Mouse (Mus musculus) midbrain, embryonic 16.5 days (tissue): Measurements from ENCODE around the gene Ppa2. TPM values are rescaled to one million over a fixed set of nuclear protein-coding genes. Genes with fewer than 3 reads are reported as not detected.

Source experiments
- ATAC-seq: fragments of 200-750 bp; cut with Nextera tagmentation; 2 replicates; pipeline ENCODE4 v1.8.0; 2017; ENCODE audit warnings: moderate TSS enrichment
- H3K27ac ChIP-seq: fragments of 300-500 bp; sonication (generic); 2 replicates; pipeline ENCODE4 v1.5.1; 2014; ENCODE audit warnings: mild to moderate bottlenecking, low read length, mixed read lengths
- H3K27me3 ChIP-seq: fragments of 300-500 bp; sonication (generic); 2 replicates; pipeline ENCODE4 v1.6.1; 2014; ENCODE audit warnings: low read depth, low read length, mixed read lengths; ENCODE audit not compliant: control insufficient read depth, insufficient read depth
- H3K36me3 ChIP-seq: fragments of 300-500 bp; sonication (generic); 2 replicates; pipeline ENCODE4 v1.6.1; 2014; ENCODE audit warnings: mild to moderate bottlenecking, low read length, moderate library complexity, mixed read lengths; ENCODE audit not compliant: control insufficient read depth, insufficient read depth
- H3K4me1 ChIP-seq: fragments of 300-500 bp; sonication (generic); 2 replicates; pipeline ENCODE4 v1.6.1; 2014; ENCODE audit warnings: mild to moderate bottlenecking, low read length, mixed read lengths; ENCODE audit not compliant: control insufficient read depth, insufficient read depth
- H3K4me2 ChIP-seq: fragments of 300-500 bp; sonication (generic); 2 replicates; pipeline ENCODE4 v1.6.1; 2014; ENCODE audit warnings: mild to moderate bottlenecking, low read length, mixed read lengths
- H3K4me3 ChIP-seq: fragments of 300-500 bp; sonication (generic); 2 replicates; pipeline ENCODE4 v1.5.1; 2014; ENCODE audit warnings: low read depth, mild to moderate bottlenecking, low read length, moderate library complexity, mixed read lengths
- H3K9ac ChIP-seq: fragments of 300-500 bp; sonication (generic); 2 replicates; pipeline ENCODE4 v1.6.1; 2014; ENCODE audit warnings: low read depth, low read length, mixed read lengths
- H3K9me3 ChIP-seq: fragments of 300-500 bp; sonication (generic); replicated peaks from 2 replicates; pipeline ENCODE4 v1.6.1; 2014; ENCODE audit warnings: mild to moderate bottlenecking, low read length, mixed read lengths; ENCODE audit not compliant: control insufficient read depth, poor library complexity, severe bottlenecking
- WGBS: fragments of 180-500 bp; shearing (Covaris S2); extraction: QIAGEN DNeasy Blood & Tissue Kit; methylation state at CpG from one replicate; pipeline ENCODE4 v1.1.7; 2014; 5-methylcytosine and 5-hydroxymethylcytosine counted together
- polyA plus RNA-seq: library from polyadenylated mRNA; unstranded; fragments of >200 nt; fragmentation: Nextera tagmentation; extraction: Ambion mirVana; gene quantifications from 2 replicates; pipeline ENCODE4 v1.2.1, GENCODE M21; 2015

Gene Ppa2
- polyA plus RNA-seq, 1 experiment from 2014 or later: 96.0 TPM

DNA sequence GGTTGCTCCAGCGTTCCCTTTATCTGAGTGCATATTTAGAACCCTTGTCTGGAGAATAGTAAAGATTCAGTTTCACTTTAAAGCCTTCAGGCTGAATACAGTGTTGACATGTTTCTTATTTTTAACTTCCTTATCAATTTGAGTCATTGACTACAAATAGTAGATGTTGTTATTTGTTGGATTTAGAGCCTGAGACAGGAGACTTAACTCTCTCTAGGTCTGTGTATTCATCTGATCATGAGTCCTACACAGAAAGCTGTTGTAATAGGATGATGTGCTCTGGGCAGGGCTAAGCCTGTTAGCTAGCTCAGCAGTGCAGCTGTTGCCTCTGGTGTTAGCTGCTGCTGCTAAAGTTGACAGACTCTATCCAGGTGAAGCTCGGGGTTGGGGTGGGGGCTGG, 25.3 kb downstream of the Ppa2 start:
- Histone ChIP-seq H3K27ac (no peak overlapping the region), H3K36me3 (no peaks in the 10 kb centered on the region), H3K9me3 (no peaks in the 10 kb centered on the region), H3K9ac (no peak overlapping the region), H3K4me2 (no peak overlapping the region), H3K27me3 (no peaks in the 10 kb centered on the region), H3K4me1 (peaks cover 3% of the 10 kb centered on the region; the same call in 1 of the 2 replicates), H3K4me3 (no peak overlapping the region)
- no peak for ATAC-seq
- 90% methylated on average over 2 of the region's 2 CpGs for WGBS

DNA sequence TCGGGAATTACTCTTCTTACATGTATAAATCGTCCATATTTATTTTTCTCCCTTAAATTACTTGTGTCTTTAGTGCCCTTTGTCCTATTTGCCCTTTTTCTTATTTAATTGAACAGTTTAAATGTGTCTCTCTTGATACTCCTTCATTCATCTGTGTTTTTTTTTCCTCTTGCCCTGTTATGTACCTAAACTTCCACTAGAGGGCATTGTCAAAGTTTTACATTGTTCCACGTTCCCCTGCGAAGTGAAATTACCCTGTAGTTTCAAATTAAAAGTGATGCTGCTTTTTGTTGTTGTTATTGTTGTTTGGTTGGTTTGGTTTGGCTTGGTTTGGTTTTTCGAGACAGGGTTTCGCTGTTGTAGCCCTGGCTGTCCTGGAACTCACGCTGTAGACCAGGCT, 26.5 kb downstream of the Ppa2 start:
- Histone ChIP-seq H3K4me2 (no peak overlapping the region), H3K36me3 (no peaks in the 10 kb centered on the region; the same call in 1 of the 2 replicates), H3K4me3 (no peak overlapping the region), H3K9ac (no peak overlapping the region), H3K27me3 (no peaks in the 10 kb centered on the region), H3K27ac (no peak overlapping the region), H3K4me1 (peaks cover 1% of the 10 kb centered on the region; the same call in 1 of the 2 replicates), H3K9me3 (no peaks in the 10 kb centered on the region)
- WGBS: 83% methylated on average over 7 of the region's 7 CpGs
- ATAC-seq: no peak

DNA sequence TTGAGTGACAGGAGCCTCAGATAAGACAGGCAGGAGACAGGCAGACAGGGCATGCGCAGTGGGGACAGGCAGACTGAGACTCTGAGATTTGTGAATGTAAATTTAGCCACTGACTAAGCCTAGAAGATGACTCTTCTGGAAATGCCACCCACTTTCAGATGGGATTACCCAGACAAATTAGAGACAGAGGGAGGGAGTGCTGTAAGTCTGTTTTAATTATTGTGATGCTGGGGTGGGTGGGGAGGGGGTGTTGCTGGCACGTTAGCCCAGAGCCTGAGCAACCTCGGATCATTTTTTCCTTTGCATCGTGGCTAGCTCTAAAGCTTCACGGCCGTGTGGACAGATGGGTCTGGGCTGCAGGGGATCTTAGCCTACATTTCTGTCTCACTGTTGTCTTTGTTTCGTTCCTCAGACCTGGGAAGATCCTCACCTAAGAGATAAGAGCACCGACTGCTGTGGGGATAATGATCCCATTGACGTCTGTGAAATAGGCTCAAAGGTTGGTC, 29.0 kb downstream of the Ppa2 start:
- no peaks in the 10 kb centered on the region for H3K9me3 ChIP-seq
- peak overlapping the region; percentile 65 for H3K27ac ChIP-seq
- H3K4me2 ChIP-seq: peak overlapping the region; percentile 17
- no peaks in the 10 kb centered on the region for H3K4me1 ChIP-seq
- WGBS: 38% methylated on average over 9 of the region's 9 CpGs
- H3K4me3 ChIP-seq: peak overlapping the region; percentile 1
- H3K36me3 ChIP-seq: no peaks in the 10 kb centered on the region; the same call in 1 of the 2 replicates
- H3K27me3 ChIP-seq: no peaks in the 10 kb centered on the region
- peak; percentile 56 for ATAC-seq
- peak overlapping the region; percentile 27; the same call in 1 of the 2 replicates for H3K9ac ChIP-seq

DNA sequence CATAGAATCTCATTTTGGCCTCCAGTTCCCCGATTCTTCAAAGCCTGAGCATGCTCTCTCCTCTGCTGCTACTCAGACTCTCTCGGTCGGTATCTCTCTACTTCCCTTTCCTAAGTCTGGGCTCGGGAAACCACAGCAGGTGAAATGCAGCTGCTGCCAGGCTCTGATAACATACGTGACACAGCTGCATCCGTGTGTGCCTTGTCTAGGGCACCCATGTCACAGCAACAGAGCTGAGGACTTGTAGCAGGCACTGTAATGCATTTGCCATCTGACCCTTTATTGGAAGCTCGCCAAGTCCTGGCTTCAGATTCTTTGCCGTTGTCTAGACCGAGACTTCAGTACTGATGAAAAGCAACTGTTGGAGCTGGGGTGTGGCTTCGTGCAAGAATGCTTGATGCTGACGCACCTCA, 29.5 kb downstream of the Ppa2 start:
- Histone ChIP-seq H3K36me3 (no peaks in the 10 kb centered on the region; the same call in 1 of the 2 replicates), H3K9me3 (no peaks in the 10 kb centered on the region), H3K9ac (peak overlapping the region; percentile 27; the same call in 1 of the 2 replicates), H3K27me3 (no peaks in the 10 kb centered on the region), H3K27ac (peak overlapping the region; percentile 65), H3K4me1 (no peaks in the 10 kb centered on the region), H3K4me3 (peak overlapping the region; percentile 1), H3K4me2 (peak overlapping the region; percentile 17)
- peak; percentile 79 for ATAC-seq
- WGBS: 46% methylated on average over 11 of the region's 11 CpGs

DNA sequence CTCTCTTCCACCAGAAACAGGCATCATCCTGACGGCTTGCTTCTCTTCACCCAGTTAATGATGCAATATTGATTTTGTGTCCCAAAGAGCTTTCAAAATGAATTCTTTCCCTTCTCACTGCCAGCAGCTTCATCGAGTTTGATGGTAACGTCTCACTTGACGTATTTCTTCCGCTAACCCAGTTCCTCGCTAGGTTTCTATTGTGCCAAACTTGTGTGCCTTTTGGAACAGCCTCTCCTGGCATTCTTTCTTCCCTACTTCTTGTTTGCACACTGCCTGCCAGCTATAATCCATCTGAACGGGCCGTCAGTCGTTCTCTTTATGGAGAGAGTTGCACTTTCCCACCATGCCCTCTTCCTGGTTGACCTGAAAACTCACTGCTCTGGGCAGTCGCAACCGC, 31.2 kb downstream of the Ppa2 start:
- no peak for ATAC-seq
- H3K9ac ChIP-seq: no peak overlapping the region
- no peaks in the 10 kb centered on the region for H3K27me3 ChIP-seq
- no peaks in the 10 kb centered on the region for H3K4me1 ChIP-seq
- H3K27ac ChIP-seq: no peak overlapping the region
- no peaks in the 10 kb centered on the region; the same call in 1 of the 2 replicates for H3K36me3 ChIP-seq
- 79% methylated on average over 11 of the region's 11 CpGs for WGBS
- no peak overlapping the region for H3K4me2 ChIP-seq
- no peaks in the 10 kb centered on the region for H3K9me3 ChIP-seq
- no peak overlapping the region for H3K4me3 ChIP-seq

DNA sequence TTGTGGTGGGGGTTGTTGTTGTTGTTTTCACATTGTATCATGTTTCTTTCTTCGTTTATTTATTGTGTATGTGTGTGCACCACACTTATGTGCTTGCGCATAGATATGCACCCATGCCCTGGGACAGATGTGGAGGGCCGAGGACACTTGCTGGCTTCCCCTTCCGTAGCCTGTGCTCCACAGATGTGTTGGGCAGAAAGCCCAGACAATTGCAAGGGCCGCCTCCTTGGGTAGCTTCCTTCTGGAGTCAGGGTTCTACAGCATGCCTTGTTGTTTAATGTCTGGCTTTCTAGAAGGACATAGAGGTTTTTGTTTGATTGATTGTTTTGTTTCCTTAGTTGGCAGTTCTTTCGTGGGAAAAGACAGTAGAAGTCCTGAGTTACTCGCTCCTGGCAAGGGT, 37.6 kb downstream of the Ppa2 start:
- no peak overlapping the region for H3K9ac ChIP-seq
- H3K9me3 ChIP-seq: no peaks in the 10 kb centered on the region
- no peaks in the 10 kb centered on the region for H3K4me1 ChIP-seq
- ATAC-seq: no peak
- WGBS: 77% methylated on average over 7 of the region's 7 CpGs
- H3K4me3 ChIP-seq: no peak overlapping the region
- H3K4me2 ChIP-seq: no peak overlapping the region
- H3K36me3 ChIP-seq: no peaks in the 10 kb centered on the region
- H3K27me3 ChIP-seq: no peaks in the 10 kb centered on the region
- no peak overlapping the region for H3K27ac ChIP-seq

DNA sequence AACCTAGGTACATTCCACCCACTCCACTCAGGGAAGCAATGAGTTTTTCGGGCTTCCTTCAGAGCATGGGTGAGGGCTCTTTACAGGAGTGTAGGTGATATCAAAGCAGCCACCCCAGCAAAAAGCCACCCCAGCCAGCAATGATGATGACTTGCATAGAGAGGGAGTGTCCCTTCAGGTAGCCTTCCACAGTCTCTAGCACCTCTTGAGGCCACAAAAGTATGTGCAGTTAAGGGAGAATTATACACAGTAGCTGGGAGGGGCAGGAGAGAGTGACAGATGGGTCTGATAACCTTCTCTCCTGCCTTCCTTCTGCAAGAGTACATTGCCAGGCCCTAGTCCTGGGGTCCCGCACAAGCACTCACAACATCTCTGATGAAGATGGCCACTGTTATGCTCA, 38.9 kb downstream of the Ppa2 start:
- H3K27ac ChIP-seq: no peak overlapping the region
- H3K4me1 ChIP-seq: no peaks in the 10 kb centered on the region
- no peak overlapping the region for H3K4me3 ChIP-seq
- H3K4me2 ChIP-seq: no peak overlapping the region
- ATAC-seq: no peak
- no peak overlapping the region for H3K9ac ChIP-seq
- no peaks in the 10 kb centered on the region for H3K27me3 ChIP-seq
- H3K9me3 ChIP-seq: no peaks in the 10 kb centered on the region
- WGBS: 94% methylated on average over 2 of the region's 2 CpGs
- no peaks in the 10 kb centered on the region for H3K36me3 ChIP-seq

DNA sequence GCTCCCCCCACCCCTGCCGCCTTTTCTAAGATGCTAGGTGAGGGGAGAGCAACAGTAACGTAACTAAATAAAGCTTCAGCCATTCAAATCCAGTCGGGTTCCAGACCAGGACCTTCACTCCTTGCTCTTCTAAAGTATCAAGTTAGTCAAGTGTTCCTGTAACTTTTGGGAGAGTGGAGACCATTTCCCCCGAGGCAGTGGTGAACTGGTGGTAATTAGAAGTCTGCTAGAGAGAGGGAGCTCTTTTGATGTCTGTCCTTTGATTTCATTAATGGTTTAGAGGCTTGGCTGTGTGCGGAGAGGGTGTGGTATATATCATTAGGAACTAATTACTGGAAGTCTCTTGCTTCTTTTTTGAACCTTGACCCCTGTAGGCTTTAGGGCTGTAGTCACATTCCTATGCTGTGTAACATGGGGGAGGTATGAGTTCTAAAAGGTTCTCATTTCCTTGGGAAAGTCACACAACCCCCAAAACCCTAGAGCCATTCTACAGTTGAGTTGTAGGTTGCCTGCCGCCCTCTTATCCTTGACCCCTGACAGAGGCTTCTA, 47.6 kb downstream of the Ppa2 start:
- H3K4me2 ChIP-seq: no peak overlapping the region
- no peaks in the 10 kb centered on the region for H3K4me1 ChIP-seq
- no peak for ATAC-seq
- H3K36me3 ChIP-seq: no peaks in the 10 kb centered on the region
- no peak overlapping the region for H3K9ac ChIP-seq
- no peaks in the 10 kb centered on the region for H3K9me3 ChIP-seq
- H3K4me3 ChIP-seq: no peak overlapping the region
- WGBS: 78% methylated on average over 6 of the region's 6 CpGs
- no peak overlapping the region for H3K27ac ChIP-seq
- H3K27me3 ChIP-seq: no peaks in the 10 kb centered on the region

DNA sequence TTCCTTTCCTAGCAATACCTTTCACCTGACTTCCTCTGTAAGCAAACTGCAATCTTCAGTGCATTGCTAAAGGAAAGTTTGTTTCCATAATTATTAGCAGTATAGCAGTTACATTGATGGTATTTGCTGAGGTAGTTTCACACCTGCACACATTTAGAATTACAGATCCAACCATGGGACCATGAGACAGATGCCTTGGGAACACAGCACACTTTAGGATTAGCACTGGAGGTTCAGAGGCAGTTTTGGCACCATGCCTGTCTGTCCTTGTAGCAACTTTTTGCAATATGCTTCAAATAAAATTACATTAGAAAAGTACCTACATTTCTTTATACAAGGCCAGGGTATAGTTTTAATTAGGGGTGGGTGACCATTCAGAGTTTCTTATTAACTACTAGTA, 48.1 kb downstream of the Ppa2 start:
- Histone ChIP-seq H3K9ac (no peak overlapping the region), H3K27ac (no peak overlapping the region), H3K4me1 (no peaks in the 10 kb centered on the region), H3K4me3 (no peak overlapping the region), H3K4me2 (no peak overlapping the region), H3K36me3 (no peaks in the 10 kb centered on the region), H3K9me3 (no peaks in the 10 kb centered on the region), H3K27me3 (no peaks in the 10 kb centered on the region)
- no peak for ATAC-seq
